Mouse (Mus musculus): ENCODE data around the gene Kif2c.

DNA sequence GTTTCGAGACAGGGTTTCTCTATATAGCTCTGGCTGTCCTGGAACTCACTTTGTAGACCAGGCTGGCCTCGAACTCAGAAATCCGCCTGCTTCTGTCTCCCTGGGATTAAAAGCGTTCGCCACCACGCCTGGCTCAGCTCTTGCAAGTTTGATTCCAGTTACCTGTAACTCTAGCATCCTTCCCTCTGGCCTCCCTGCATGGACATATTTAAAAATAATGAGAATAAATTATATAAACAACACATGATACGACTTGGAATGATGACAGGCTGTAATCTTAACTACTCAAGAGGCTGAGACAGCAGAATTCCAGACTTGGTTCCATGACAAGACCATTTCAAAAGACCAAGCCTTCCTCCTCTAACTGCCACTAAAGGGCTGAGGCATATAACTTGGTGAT, 8.2 kb upstream of the Kif2c start:
- TF ChIP-seq GATA1 (IDR thresholded peaks at IDR 0.05; ENCODE audit: borderline replicate concordance, low read length) (no peak), FLI1 (IDR thresholded peaks at IDR 0.05; ENCODE audit: low read length) (no peak)
